Mouse (Mus musculus) stomach, embryonic 14.5 days (tissue): ENCODE measurements at regions not wholly inside any gene's neighbourhood (a gene's known extent, or its start where the extent isn't known, plus 50 kb on each side); places are given as distances from the start of the nearest gene placed in this dataset.

Experiments used
- ATAC-seq: fragments of 200-750 bp; cut with Nextera tagmentation; 2 replicates; pipeline ENCODE4 v1.8.0; 2017; ENCODE audit warnings: low read depth, moderate TSS enrichment; ENCODE audit not compliant: insufficient number of reproducible peaks, insufficient read depth, low FRiP score
- H3K27ac ChIP-seq: fragments of 300-500 bp; sonication (generic); 2 replicates; pipeline ENCODE4 v1.5.1; 2014; ENCODE audit warnings: mild to moderate bottlenecking, low read length, moderate library complexity, mixed read lengths
- H3K27me3 ChIP-seq: fragments of 300-500 bp; sonication (generic); 2 replicates; pipeline ENCODE4 v1.6.1; 2014; ENCODE audit warnings: low read length, control low read depth, mixed read lengths; ENCODE audit not compliant: control insufficient read depth, insufficient read depth
- H3K36me3 ChIP-seq: fragments of 300-500 bp; sonication (generic); 2 replicates; pipeline ENCODE4 v1.6.1; 2014; ENCODE audit warnings: mild to moderate bottlenecking, control low read depth, low read length, moderate library complexity, mixed read lengths; ENCODE audit not compliant: control insufficient read depth, insufficient read depth
- H3K4me1 ChIP-seq: fragments of 300-500 bp; sonication (generic); 2 replicates; pipeline ENCODE4 v1.6.1; 2014; ENCODE audit warnings: low read length, control low read depth, mixed read lengths; ENCODE audit not compliant: control insufficient read depth, insufficient read depth
- H3K4me2 ChIP-seq: fragments of 300-500 bp; sonication (generic); replicated peaks from 2 replicates; pipeline ENCODE4 v1.6.1; 2014; ENCODE audit warnings: low read depth, low read length, control low read depth
- H3K4me3 ChIP-seq: fragments of 300-500 bp; sonication (generic); 2 replicates; pipeline ENCODE4 v1.5.1; 2014; ENCODE audit warnings: low read depth, low read length, control low read depth
- H3K9ac ChIP-seq: fragments of 300-500 bp; sonication (generic); replicated peaks from 2 replicates; pipeline ENCODE4 v1.6.1; 2014; ENCODE audit warnings: low read depth, mild to moderate bottlenecking, control low read depth, low read length, moderate library complexity, mixed read lengths
- H3K9me3 ChIP-seq: fragments of 300-500 bp; sonication (generic); 2 replicates; pipeline ENCODE4 v1.6.1; 2016; ENCODE audit warnings: low read depth, low read length, control low read depth; ENCODE audit not compliant: control insufficient read depth
- WGBS: fragments of 180-500 bp; shearing (Covaris S2); extraction: QIAGEN DNeasy Blood & Tissue Kit; methylation state at CpG from one replicate; pipeline ENCODE4 v1.1.7; 2014; 5-methylcytosine and 5-hydroxymethylcytosine counted together

GRCm38 (mm10) chr9:78859956-78860355 is 244.6 kb downstream of the Cd109 start:
- H3K9ac ChIP-seq = no peak overlapping the region
- 38% methylated on average over 2 of the region's 2 CpGs for WGBS
- no peaks in the 10 kb centered on the region for H3K27me3 ChIP-seq
- H3K36me3 ChIP-seq = no peaks in the 10 kb centered on the region
- ATAC-seq = no peak
- H3K9me3 ChIP-seq = no peaks in the 10 kb centered on the region
- no peaks in the 10 kb centered on the region for H3K4me1 ChIP-seq
- H3K27ac ChIP-seq = no peak overlapping the region
- no peak overlapping the region for H3K4me3 ChIP-seq
- no peak overlapping the region for H3K4me2 ChIP-seq

- H3K9ac ChIP-seq = no peak overlapping the region
- no peak for ATAC-seq
Observed at GRCm38 (mm10) chr9:78872561-78872960, 257.2 kb downstream of the Cd109 start.

DNA sequence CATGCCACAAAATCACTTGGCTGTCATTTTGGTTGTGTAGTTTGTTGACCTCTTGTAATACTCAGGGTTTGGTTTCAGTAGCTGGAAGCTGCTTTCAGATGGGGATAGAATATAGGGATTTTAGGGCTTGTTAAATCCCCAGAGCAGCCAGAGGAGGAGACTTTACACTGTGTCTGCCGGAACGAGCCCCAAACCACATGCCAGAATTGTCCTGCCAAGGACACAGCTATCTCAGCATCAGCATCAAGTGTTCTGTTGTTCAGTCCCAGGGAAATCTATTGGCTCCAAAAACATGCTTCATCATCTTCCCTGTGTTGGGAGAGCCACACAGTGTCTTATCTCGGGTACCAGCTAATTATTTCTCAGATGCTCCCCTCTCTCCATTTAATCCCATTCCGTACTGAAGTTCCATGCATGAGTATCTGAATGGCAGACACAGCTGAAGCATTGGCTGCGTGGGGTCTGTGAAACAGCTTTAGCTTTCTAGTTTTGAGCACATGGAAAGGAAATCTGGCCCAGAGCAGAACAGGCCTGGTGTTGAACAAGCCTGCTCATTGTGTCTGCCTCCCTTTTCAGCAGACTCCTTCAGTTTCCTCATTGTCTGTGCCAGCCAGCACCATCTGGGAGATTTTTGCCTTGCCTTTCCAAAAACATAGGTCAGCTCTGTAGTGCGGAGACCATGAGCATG is 264.8 kb downstream of the Cd109 start:
- no peak overlapping the region for H3K4me2 ChIP-seq
- H3K4me1 ChIP-seq = no peaks in the 10 kb centered on the region
- no peak overlapping the region for H3K27ac ChIP-seq
- H3K9ac ChIP-seq = no peak overlapping the region
- no peaks in the 10 kb centered on the region for H3K9me3 ChIP-seq
- no peaks in the 10 kb centered on the region for H3K27me3 ChIP-seq
- peak; percentile 18; the same call in 1 of the 2 replicates for ATAC-seq
- 53% methylated on average over 6 of the region's 6 CpGs for WGBS
- H3K36me3 ChIP-seq = no peaks in the 10 kb centered on the region
- no peak overlapping the region for H3K4me3 ChIP-seq

More at GRCm38 (mm10) chr9:78872561-78872960, 257.2 kb downstream of the Cd109 start:
- Histone ChIP-seq H3K4me3 (no peak overlapping the region), H3K4me2 (no peak overlapping the region), H3K4me1 (no peaks in the 10 kb centered on the region), H3K27ac (no peak overlapping the region), H3K36me3 (no peaks in the 10 kb centered on the region), H3K27me3 (no peaks in the 10 kb centered on the region), H3K9me3 (no peaks in the 10 kb centered on the region)
- WGBS = 69% methylated on average over 2 of the region's 2 CpGs

DNA sequence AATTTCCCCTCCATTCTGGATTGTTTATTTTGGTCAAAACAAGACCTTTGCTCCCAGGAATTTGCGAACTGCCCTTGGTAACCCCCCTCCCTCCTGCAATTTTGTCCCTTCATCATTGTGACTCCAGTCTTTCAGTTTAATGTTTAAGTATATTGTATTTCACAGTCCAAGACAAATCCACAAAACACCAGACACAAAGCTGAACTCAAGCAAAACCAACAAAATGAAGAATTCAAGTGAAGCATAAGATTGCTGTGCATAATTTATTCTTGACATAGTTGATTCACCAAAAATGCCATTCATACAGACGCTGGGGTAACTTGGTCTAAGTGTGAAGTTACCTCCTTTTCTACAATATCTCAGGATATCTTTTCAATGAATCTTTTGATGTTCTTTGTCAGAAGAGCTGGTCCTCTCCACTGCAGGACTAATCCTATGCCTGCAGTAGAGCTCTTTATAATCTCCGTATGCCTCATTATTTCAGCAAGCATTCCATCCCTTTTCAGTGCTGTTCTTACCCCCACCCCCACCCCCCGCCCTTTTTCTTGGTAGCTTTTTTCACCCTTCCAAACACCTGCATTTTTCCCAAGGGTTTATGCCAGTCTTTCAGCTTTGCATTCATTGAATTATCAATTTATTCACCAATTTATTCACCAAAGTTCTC is 265.4 kb downstream of the Cd109 start:
- no peak overlapping the region; the same call in 1 of the 2 replicates for H3K27ac ChIP-seq
- whole genome bisulfite sequencing = 57% methylated on average over 4 of the region's 4 CpGs
- no peak overlapping the region for H3K4me2 ChIP-seq

GRCm38 (mm10) chr9:78881307-78881790 is 266.0 kb downstream of the Cd109 start:
- WGBS = 66% methylated on average over 5 of the region's 5 CpGs
- no peak for ATAC-seq
- Histone ChIP-seq H3K9me3 (no peaks in the 10 kb centered on the region), H3K4me1 (no peaks in the 10 kb centered on the region), H3K27ac (no peak overlapping the region; the same call in 1 of the 2 replicates), H3K27me3 (no peaks in the 10 kb centered on the region), H3K9ac (no peak overlapping the region), H3K4me2 (no peak overlapping the region), H3K36me3 (no peaks in the 10 kb centered on the region), H3K4me3 (no peak overlapping the region)

More for the DNA sequence above, 265.4 kb downstream of the Cd109 start:
- H3K27me3 ChIP-seq = no peaks in the 10 kb centered on the region
- H3K4me1 ChIP-seq = no peaks in the 10 kb centered on the region
- H3K4me3 ChIP-seq = no peak overlapping the region
- no peak overlapping the region for H3K9ac ChIP-seq
- no peak for ATAC-seq
- H3K9me3 ChIP-seq = no peaks in the 10 kb centered on the region
- no peaks in the 10 kb centered on the region for H3K36me3 ChIP-seq

DNA sequence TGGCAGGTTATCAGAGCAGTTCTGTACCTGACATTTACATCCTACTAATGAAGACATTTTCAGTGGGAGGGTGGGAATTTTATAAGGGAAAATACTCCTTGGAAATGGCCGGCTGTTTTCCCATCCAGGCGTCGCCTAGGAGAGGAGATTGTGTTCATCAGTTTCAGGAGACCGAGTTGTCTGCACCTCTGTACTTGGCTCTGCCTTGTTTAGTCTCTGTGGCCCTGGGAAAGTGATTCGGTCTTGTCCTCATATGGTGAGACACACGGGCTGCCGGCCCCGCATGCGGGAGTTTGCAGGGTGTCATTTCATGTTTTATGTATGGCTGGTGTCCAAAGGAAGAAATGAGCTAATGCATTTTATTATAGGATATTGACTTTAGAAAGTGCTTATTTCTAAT is 287.9 kb downstream of the Cd109 start:
- 52% methylated on average over 9 of the region's 9 CpGs for WGBS
- Histone ChIP-seq H3K9ac (no peak overlapping the region), H3K4me3 (no peak overlapping the region), H3K36me3 (no peaks in the 10 kb centered on the region), H3K9me3 (no peaks in the 10 kb centered on the region), H3K4me2 (no peak overlapping the region), H3K27ac (no peak overlapping the region), H3K27me3 (no peaks in the 10 kb centered on the region), H3K4me1 (no peaks in the 10 kb centered on the region)
- ATAC-seq = no peak

- Histone ChIP-seq H3K36me3 (no peaks in the 10 kb centered on the region), H3K4me2 (no peak overlapping the region), H3K27me3 (no peaks in the 10 kb centered on the region), H3K4me1 (no peaks in the 10 kb centered on the region), H3K9ac (no peak overlapping the region), H3K9me3 (no peaks in the 10 kb centered on the region), H3K27ac (no peak overlapping the region), H3K4me3 (no peak overlapping the region)
- 83% methylated on average over 1 of the region's 1 CpGs for WGBS
- ATAC-seq = no peak
Observed at GRCm38 (mm10) chr9:78917336-78917735, 302.0 kb downstream of the Cd109 start.

- H3K4me2 ChIP-seq = no peak overlapping the region
- H3K27ac ChIP-seq = no peak overlapping the region
- H3K27me3 ChIP-seq = no peaks in the 10 kb centered on the region
- no peaks in the 10 kb centered on the region for H3K9me3 ChIP-seq
- no peak overlapping the region for H3K9ac ChIP-seq
- no peaks in the 10 kb centered on the region for H3K36me3 ChIP-seq
- no peak overlapping the region for H3K4me3 ChIP-seq
- ATAC-seq = no peak
- H3K4me1 ChIP-seq = no peaks in the 10 kb centered on the region
- WGBS = 71% methylated on average over 7 of the region's 7 CpGs
Observed at GRCm38 (mm10) chr9:78925977-78926593, 310.7 kb downstream of the Cd109 start.
